Mouse (Mus musculus) CH12.LX (cell line): ENCODE results near the gene Krt81. TPM values are rescaled to one million over a fixed set of nuclear protein-coding genes. Genes with fewer than 3 reads are reported as not detected.

Experiments used
- DNase-seq: peaks from one replicate; pipeline ENCODE4 v3.0.0-alpha.2; 2013; ENCODE audit errors: extremely low read depth
- H3K27ac ChIP-seq: 2 replicates; pipeline ENCODE4 v1.5.1; 2012; ENCODE audit warnings: low read depth, mild to moderate bottlenecking, control low read depth, moderate library complexity; ENCODE audit not compliant: insufficient read depth
- H3K27me3 ChIP-seq: replicated peaks from 2 replicates; pipeline ENCODE3; 2012; ENCODE audit warnings: inconsistent platforms
- H3K36me3 ChIP-seq, 2 experiments: replicated peaks in 1 of 2; 2 replicates each; pipeline versions ENCODE3 to v1.6.1; 2012; ENCODE audit warnings: inconsistent platforms in 1 of 2, low read length in 1 of 2, mild to moderate bottlenecking in 1 of 2, mixed read lengths in 1 of 2, moderate library complexity in 1 of 2; ENCODE audit not compliant: control insufficient read depth in 1 of 2, insufficient read depth in 1 of 2
- H3K4me1 ChIP-seq, 2 experiments: 2 replicates each; pipeline ENCODE4 v1.6.1; 2012; ENCODE audit warnings: inconsistent platforms in 1 of 2, moderate library complexity in 1 of 2; ENCODE audit not compliant: insufficient read depth in 2 of 2, control insufficient read depth in 1 of 2
- H3K4me2 ChIP-seq: 2 replicates; pipeline ENCODE4 v1.6.1; 2012; ENCODE audit warnings: low read depth, mild to moderate bottlenecking, control low read depth; ENCODE audit not compliant: poor library complexity, insufficient read depth, severe bottlenecking
- H3K4me3 ChIP-seq, 3 experiments: fragments of 150-350 bp in 1 of 3; sonication (generic) in 1 of 3; replicated peaks in 1 of 3; 2 replicates each; pipeline versions ENCODE3 to v1.5.1; 2011 to 2012; ENCODE audit warnings: low read depth in 2 of 3, low read length in 2 of 3, mild to moderate bottlenecking in 2 of 3, moderate library complexity in 2 of 3, control low read depth in 1 of 3, improper control_type of control experiment in 1 of 3, inconsistent platforms in 1 of 3, mixed read lengths in 1 of 3; ENCODE audit not compliant: poor library complexity in 1 of 3
- H3K79me2 ChIP-seq: replicated peaks from 2 replicates; pipeline ENCODE4 v1.6.1; 2012; ENCODE audit warnings: mild to moderate bottlenecking, moderate library complexity; ENCODE audit not compliant: control insufficient read depth, poor library complexity, insufficient read depth, severe bottlenecking; ENCODE audit errors: extremely low read depth
- H3K9ac ChIP-seq: 2 replicates; pipeline ENCODE4 v1.6.1; 2012; ENCODE audit warnings: low read depth, mild to moderate bottlenecking, control low read depth, moderate library complexity; ENCODE audit not compliant: insufficient read depth
- H3K9me3 ChIP-seq: replicated peaks from 2 replicates; pipeline ENCODE3; 2012; ENCODE audit warnings: low read length, inconsistent platforms, mixed read lengths
- BHLHE40 ChIP-seq: IDR thresholded peaks from 2 replicates; pipeline ENCODE4 v1.6.1; 2011; ENCODE audit warnings: mild to moderate bottlenecking, low read depth, low read length, improper control_type of control experiment
- CHD2 ChIP-seq: IDR thresholded peaks from 2 replicates; pipeline ENCODE4 v1.6.1; 2011; ENCODE audit warnings: low read length, improper control_type of control experiment
- CTCF ChIP-seq, 2 experiments: IDR thresholded peaks in 1 of 2; conservative IDR thresholded peaks in 1 of 2; 2 replicates each; pipeline ENCODE4 v1.5.1; 2011 to 2012; ENCODE audit warnings: low read depth in 2 of 2, low read length in 2 of 2, improper control_type of control experiment in 1 of 2, inconsistent platforms in 1 of 2, mild to moderate bottlenecking in 1 of 2, moderate library complexity in 1 of 2
- EP300 ChIP-seq: IDR thresholded peaks from 2 replicates; pipeline ENCODE4 v1.6.1; 2011; ENCODE audit warnings: low read length, improper control_type of control experiment
- GABPA ChIP-seq: IDR thresholded peaks from 2 replicates; pipeline ENCODE4 v1.6.1; 2012; ENCODE audit warnings: low read depth, low read length, improper control_type of control experiment, inconsistent platforms; ENCODE audit not compliant: insufficient replicate concordance
- MYC ChIP-seq: IDR thresholded peaks from 2 replicates; pipeline ENCODE4 v1.6.1; 2011; ENCODE audit warnings: low read depth, mild to moderate bottlenecking, improper control_type of control experiment, low read length
- POLR2AphosphoS2 ChIP-seq: IDR thresholded peaks from 2 replicates; pipeline ENCODE4 v1.6.1; 2011; ENCODE audit warnings: low read depth, low read length, improper control_type of control experiment
- SIN3A ChIP-seq: IDR thresholded peaks from 2 replicates; pipeline ENCODE4 v1.6.1; 2012; ENCODE audit warnings: low read length, improper control_type of control experiment, inconsistent platforms
- SMC3 ChIP-seq: IDR thresholded peaks from 2 replicates; pipeline ENCODE4 v1.6.1; 2011; ENCODE audit warnings: low read depth, low read length, improper control_type of control experiment
- TBP ChIP-seq: conservative IDR thresholded peaks from 2 replicates; pipeline ENCODE4 v1.6.1; 2011; ENCODE audit warnings: low read depth, low read length, improper control_type of control experiment
- TCF12 ChIP-seq: IDR thresholded peaks from 2 replicates; pipeline ENCODE4 v1.6.1; 2014; ENCODE audit warnings: low read depth, mild to moderate bottlenecking, inconsistent platforms, low read length, improper control_type of control experiment
- UBTF ChIP-seq: IDR thresholded peaks from 2 replicates; pipeline ENCODE4 v1.6.1; 2012; ENCODE audit warnings: low read depth, mild to moderate bottlenecking, inconsistent platforms, low read length, improper control_type of control experiment, moderate library complexity
- ZC3H11A ChIP-seq: IDR thresholded peaks from 2 replicates; pipeline ENCODE4 v1.6.1; 2012; ENCODE audit warnings: low read depth, mild to moderate bottlenecking, inconsistent platforms, low read length, improper control_type of control experiment
- dilution Hi-C: fragments of 300-500 bp; cut with MboI; formaldehyde crosslinking; loops from 2 replicates; pipeline ENCODE4 v1.14.3; 2020; ENCODE audit warnings: low sequenced_read_pairs; ENCODE audit not compliant: extremely low pct_unique_long_range_greater_than_20kb, extremely low pct_ligation_motif_present
- in situ Hi-C: fragments of 300-500 bp; cut with MboI; formaldehyde crosslinking; loops from 3 replicates; pipeline ENCODE4 v1.14.3; 2019; ENCODE audit warnings: low sequenced_read_pairs, low pct_ligation_motif_present, low pct_unique_long_range_greater_than_20kb, mixed read lengths
- polyA plus RNA-seq: library from polyadenylated mRNA; unstranded; fragments of >175 nt; gene quantifications from 2 replicates; pipeline ENCODE4 v1.2.1, GENCODE M21; 2012; ENCODE audit warnings: low read depth; ENCODE audit not compliant: insufficient read length
- total RNA-seq, 2 experiments: library from RNA; depleted of rRNA; stranded (reverse); fragments of 300-350 nt in 1 of 2; fragments of >200 nt in 1 of 2; gene quantifications; 2 replicates each; pipeline ENCODE4 v1.2.3; 2012 to 2014

Gene Krt81
- total and polyA plus RNA-seq, 3 experiments: not detected

DNA sequence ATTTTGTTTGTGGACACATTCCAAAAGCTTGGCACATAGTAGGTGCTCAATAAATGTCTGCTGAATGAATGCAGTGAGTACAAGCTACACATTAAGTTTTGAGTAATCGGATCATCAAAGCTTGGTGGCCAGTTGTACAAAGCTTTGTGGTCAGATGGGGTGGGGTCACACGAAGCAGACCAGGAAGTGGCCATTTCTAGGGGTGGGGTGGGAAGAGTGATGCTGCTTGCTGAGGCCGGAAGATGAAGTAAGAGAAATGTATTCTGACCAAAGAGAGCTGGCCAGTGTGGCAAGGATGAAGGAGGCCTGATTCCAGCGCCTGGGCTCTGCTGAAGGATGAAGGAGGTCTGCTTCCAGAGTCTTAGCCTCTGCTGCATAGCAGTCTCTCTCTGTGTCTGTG lies 5.5 kb upstream of the Krt81 start:
- peaks cover 79% of the 10 kb centered on the region for H3K27me3 ChIP-seq

DNA sequence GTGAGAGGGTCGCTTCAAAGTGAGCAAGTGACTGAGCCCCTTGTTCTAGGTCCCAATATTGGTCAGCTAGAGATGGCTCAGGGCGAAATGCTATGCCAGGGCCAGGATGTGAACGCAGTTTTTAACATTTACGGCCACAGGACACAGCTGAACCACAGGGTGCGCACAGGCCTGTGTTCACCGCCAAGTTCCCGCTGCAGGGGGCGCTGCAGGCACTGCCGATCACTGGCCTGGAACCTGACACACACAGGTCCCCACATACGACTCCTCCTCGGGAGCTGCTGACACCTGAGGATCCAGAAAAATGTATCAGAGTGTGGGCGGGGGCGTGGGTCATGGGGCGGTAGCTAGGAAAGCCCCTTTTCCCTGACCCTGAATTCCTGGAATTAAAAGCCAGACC lies 4.3 kb downstream of the Krt81 start:
- dilution Hi-C loops (no loop called here), in situ Hi-C loops (loop anchor here (10.0 kb wide), 1 partner anchor 114 kb away; no protein-coding TSS in a partner anchor)
- Histone ChIP-seq H3K9ac (no peak overlapping the region), H3K27me3 (peaks cover 69% of the 10 kb centered on the region), H3K36me3 (no peaks in the 10 kb centered on the region), H3K4me3 (no peak overlapping the region), H3K4me1 (no peaks in the 10 kb centered on the region), H3K4me2 (no peak overlapping the region), H3K9me3 (peaks cover 17% of the 10 kb centered on the region), H3K79me2 (no peaks in the 10 kb centered on the region), H3K27ac (no peak overlapping the region)
- TF ChIP-seq CTCF (conservative IDR thresholded peaks at IDR 0.05 in 1 of 2, IDR thresholded peaks at IDR 0.05 in 1 of 2; ENCODE audit: low read depth in 2 of 2, low read length in 2 of 2) (peak in 1 of 2 experiments; percentile 50; a peak in 2 of 4 replicates), SMC3 (0 out of 2 replicates have a peak, but pooled peaks have one; percentile 11), UBTF (no peak)
- no peak for DNase-seq

More for the DNA sequence above, 5.5 kb upstream of the Krt81 start:
- in situ Hi-C loops (no loop called here), dilution Hi-C loops (no loop called here)
- Histone ChIP-seq H3K27ac (no peak overlapping the region), H3K79me2 (no peaks in the 10 kb centered on the region), H3K4me1 (no peaks in the 10 kb centered on the region), H3K4me2 (no peak overlapping the region), H3K36me3 (no peaks in the 10 kb centered on the region), H3K9ac (no peak overlapping the region), H3K9me3 (no peaks in the 10 kb centered on the region), H3K4me3 (no peak overlapping the region)
- DNase-seq: no peak
- TF ChIP-seq TBP (no peak), POLR2AphosphoS2 (no peak), SIN3A (no peak), EP300 (no peak), GABPA (no peak)

DNA sequence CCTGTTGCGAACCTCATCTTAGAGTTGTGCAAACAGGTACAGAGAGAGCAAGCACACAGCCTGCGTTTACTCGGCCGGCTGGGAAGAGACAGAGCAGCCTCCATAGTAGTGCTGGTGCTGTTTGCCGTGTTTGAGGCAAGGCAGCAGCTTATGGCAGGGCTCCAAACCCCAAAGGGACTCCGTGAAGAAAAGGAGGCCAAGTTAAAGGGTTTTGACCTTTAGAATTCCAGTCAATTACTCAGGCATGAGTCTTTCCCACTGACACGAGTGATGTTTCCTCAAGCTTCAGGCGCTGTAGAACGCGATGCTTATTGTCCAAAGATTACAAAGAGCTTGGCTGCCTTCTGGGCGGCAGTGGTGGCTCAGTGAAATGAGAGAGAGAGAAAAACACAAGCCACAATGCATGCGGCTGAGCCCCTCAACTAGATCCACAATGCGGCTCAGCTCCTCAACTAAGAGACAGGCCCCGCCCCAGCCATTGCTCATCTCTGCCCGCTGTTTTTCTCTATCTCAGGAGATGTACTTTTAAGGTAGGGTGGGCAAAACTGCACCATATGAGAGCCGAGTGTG lies 5.1 kb downstream of the Krt81 start:
- Histone ChIP-seq H3K36me3 (no peaks in the 10 kb centered on the region), H3K4me1 (no peaks in the 10 kb centered on the region), H3K4me2 (no peak overlapping the region), H3K27me3 (peaks cover 69% of the 10 kb centered on the region), H3K4me3 (no peak overlapping the region), H3K9ac (no peak overlapping the region), H3K27ac (no peak overlapping the region), H3K79me2 (no peaks in the 10 kb centered on the region), H3K9me3 (peaks cover 17% of the 10 kb centered on the region)
- TF ChIP-seq SIN3A (no peak), CHD2 (no peak), UBTF (no peak), ZC3H11A (no peak), EP300 (no peak), BHLHE40 (no peak), TCF12 (no peak), MYC (no peak)
- dilution Hi-C loops (no loop called here), in situ Hi-C loops (loop anchor here (10.0 kb wide), 1 partner anchor 114 kb away; no protein-coding TSS in a partner anchor)
- DNase-seq: no peak
